Mouse (Mus musculus): ENCODE results near the gene Tnnt1. TPM values are rescaled to one million over a fixed set of nuclear protein-coding genes. Genes with fewer than 3 reads are reported as not detected.

Gene Tnnt1
- polyA plus RNA-seq, 1 experiment from 2014 or later = 3.6 TPM

DNA sequence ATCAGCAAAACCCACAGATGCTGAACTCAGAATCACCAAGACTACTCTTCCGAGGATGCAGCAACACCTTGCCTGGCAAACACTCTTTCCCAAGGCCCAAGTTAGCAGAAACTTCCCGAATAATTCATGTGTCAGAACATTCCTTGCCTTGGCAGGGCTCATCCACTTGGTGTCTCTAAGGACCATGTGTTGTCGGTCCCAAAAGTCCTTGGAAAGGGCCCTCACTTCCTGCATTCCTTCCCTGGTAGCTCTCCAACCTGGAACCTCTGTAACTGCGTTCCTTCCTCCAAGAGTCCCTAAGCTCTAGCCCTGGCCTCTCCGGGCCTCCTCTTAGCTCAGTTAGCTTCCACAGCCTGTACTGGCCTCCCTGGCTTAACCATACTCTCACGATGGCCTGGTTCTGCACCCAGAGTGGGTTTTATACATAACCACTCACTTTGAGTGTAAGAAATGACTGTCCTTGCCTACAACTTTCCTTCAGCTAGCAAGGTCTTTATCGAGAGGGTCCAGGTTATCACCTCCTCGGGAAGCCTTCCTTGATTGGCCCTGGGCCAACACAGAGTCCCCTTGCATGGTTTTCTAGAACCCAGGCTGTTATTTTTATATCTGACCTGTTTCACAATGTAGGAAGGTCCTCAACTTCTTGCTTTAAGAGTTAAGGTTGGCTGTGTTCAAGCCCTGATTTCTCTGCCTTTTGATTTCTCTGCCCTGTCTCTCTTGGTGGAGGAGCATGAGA, 4.5 kb downstream of the Tnnt1 start:
- WGBS = 80% methylated on average over 8 of the region's 8 CpGs
- no peaks in the 10 kb centered on the region for H3K9me3 ChIP-seq (replicated peaks; ENCODE audit: control insufficient read depth, low read length, poor library complexity, severe bottlenecking)
- H3K4me2 ChIP-seq (ENCODE audit: low read length) = no peak overlapping the region
- H3K27ac ChIP-seq (ENCODE audit: low read length) = no peak overlapping the region
- ATAC-seq = no peak
- no peak overlapping the region for H3K4me3 ChIP-seq (ENCODE audit: low read depth, low read length)
- no peaks in the 10 kb centered on the region for H3K36me3 ChIP-seq (ENCODE audit: control insufficient read depth, insufficient read depth, low read length)
- H3K4me1 ChIP-seq (ENCODE audit: control insufficient read depth, insufficient read depth, low read length) = no peaks in the 10 kb centered on the region
- no peaks in the 10 kb centered on the region for H3K27me3 ChIP-seq (ENCODE audit: control insufficient read depth, insufficient read depth, low read depth, low read length)
- H3K9ac ChIP-seq (ENCODE audit: low read depth, low read length) = no peak overlapping the region

DNA sequence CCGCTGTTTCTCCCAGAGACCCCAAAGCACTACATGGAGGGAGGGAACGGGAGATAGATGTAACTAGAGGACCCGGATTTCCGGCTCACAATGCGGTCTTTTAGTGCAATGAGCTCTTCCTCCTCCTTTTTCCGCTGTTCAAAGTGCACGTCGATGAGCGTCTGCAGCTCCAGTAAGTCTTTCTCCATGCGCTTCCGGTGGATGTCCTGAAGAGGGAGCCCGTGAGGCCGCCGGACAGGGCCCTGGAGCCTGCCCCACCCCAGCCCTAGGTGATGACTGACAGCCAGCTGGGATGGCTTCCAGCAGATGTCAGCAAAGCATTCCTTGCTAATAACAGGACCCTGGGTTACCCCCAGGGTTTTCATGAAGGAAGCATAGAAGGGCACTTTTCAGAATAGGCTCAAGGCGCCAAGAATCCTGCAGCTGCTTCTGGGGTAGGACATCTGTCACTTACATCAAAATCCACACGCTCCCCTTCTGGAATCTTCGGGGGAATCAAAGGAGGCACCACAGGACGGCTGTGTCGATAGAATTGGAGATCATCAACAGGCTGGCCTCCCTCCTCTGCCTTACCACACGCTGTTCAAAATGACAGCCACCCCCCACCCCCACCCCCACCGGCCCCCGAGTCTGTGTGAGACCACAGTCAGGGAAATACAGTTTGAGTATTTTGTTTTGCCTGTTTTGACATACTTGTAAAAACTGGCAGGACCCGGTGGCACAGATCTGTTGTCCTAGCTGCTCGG, 6.1 kb downstream of the Tnnt1 start:
- H3K4me1 ChIP-seq (ENCODE audit: control insufficient read depth, insufficient read depth, low read length) = no peaks in the 10 kb centered on the region
- no peak overlapping the region for H3K27ac ChIP-seq (ENCODE audit: low read length)
- WGBS = 11% methylated on average over 24 of the region's 24 CpGs
- H3K27me3 ChIP-seq (ENCODE audit: control insufficient read depth, insufficient read depth, low read depth, low read length) = no peaks in the 10 kb centered on the region
- peak; percentile 57 for ATAC-seq
- no peaks in the 10 kb centered on the region for H3K36me3 ChIP-seq (ENCODE audit: control insufficient read depth, insufficient read depth, low read length)
- H3K9me3 ChIP-seq (replicated peaks; ENCODE audit: control insufficient read depth, low read length, poor library complexity, severe bottlenecking) = no peaks in the 10 kb centered on the region
- H3K4me3 ChIP-seq (ENCODE audit: low read depth, low read length) = no peak overlapping the region
- H3K9ac ChIP-seq (ENCODE audit: low read depth, low read length) = no peak overlapping the region
- H3K4me2 ChIP-seq (ENCODE audit: low read length) = no peak overlapping the region; the same call in 1 of the 2 replicates

DNA sequence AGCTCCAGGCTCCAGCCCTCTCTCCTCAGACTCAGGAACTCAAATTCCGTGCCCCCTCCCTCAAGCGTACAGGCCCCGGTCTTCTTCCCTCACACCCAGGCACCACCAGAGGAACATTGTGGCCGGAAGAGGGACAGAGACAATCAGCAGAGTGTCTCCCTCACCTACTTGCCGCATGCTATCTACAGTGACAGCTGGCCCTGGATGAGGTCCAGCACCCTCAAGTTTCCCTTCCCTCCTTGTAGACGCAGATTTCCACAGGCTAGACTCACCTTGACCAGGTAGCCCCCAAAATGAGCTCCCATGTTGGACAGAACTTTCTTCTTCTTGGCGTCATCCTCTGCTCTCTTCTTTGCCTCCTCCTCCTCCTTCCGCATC, 7.5 kb downstream of the Tnnt1 start:
- Histone ChIP-seq H3K4me1 (ENCODE audit: control insufficient read depth, insufficient read depth, low read length) (no peaks in the 10 kb centered on the region), H3K27ac (ENCODE audit: low read length) (no peak overlapping the region), H3K27me3 (ENCODE audit: control insufficient read depth, insufficient read depth, low read depth, low read length) (no peaks in the 10 kb centered on the region), H3K4me2 (ENCODE audit: low read length) (no peak overlapping the region), H3K9ac (ENCODE audit: low read depth, low read length) (no peak overlapping the region), H3K36me3 (ENCODE audit: control insufficient read depth, insufficient read depth, low read length) (no peaks in the 10 kb centered on the region), H3K4me3 (ENCODE audit: low read depth, low read length) (no peak overlapping the region), H3K9me3 (replicated peaks; ENCODE audit: control insufficient read depth, low read length, poor library complexity, severe bottlenecking) (no peaks in the 10 kb centered on the region)
- ATAC-seq = no peak
- WGBS = 91% methylated on average over 8 of the region's 8 CpGs

DNA sequence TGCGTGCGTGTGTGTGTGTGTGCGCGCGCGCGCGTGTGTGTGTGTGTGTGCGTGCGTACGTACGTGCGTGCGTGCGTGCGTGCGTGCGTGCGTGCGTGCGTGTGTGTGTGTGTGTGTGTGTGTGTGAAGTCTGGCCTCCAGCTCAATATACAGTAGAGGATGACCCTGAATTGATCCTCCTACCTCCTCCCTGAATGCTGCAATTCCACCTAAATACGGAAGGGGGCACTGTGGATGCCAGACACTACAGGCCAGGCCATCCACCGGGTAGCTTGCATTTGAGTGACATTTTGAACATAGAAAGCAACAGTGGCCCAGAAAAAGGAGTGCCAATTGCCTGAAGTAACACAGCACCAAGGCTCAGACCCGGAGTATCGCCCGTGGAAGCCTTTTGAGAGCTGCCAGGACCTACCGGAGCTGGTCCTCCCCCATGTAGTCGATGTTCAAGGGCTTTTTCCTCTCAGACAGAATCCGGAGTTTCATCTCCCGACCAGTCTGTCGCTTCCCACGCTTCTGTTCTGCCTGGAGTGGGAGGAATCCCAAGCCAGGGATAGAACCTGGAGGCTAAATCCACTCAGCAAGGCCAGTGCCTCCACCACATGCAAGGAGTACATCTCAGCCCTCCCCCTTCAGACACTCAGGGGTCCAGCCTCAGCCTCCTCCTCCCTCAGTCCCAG, 8.0 kb downstream of the Tnnt1 start:
- no peaks in the 10 kb centered on the region for H3K4me1 ChIP-seq (ENCODE audit: control insufficient read depth, insufficient read depth, low read length)
- no peaks in the 10 kb centered on the region for H3K27me3 ChIP-seq (ENCODE audit: control insufficient read depth, insufficient read depth, low read depth, low read length)
- H3K9me3 ChIP-seq (replicated peaks; ENCODE audit: control insufficient read depth, low read length, poor library complexity, severe bottlenecking) = no peaks in the 10 kb centered on the region
- no peaks in the 10 kb centered on the region for H3K36me3 ChIP-seq (ENCODE audit: control insufficient read depth, insufficient read depth, low read length)
- no peak overlapping the region for H3K9ac ChIP-seq (ENCODE audit: low read depth, low read length)
- H3K4me3 ChIP-seq (ENCODE audit: low read depth, low read length) = no peak overlapping the region
- WGBS = 82% methylated on average over 30 of the region's 32 CpGs
- H3K27ac ChIP-seq (ENCODE audit: low read length) = no peak overlapping the region
- no peak for ATAC-seq
- H3K4me2 ChIP-seq (ENCODE audit: low read length) = no peak overlapping the region

DNA sequence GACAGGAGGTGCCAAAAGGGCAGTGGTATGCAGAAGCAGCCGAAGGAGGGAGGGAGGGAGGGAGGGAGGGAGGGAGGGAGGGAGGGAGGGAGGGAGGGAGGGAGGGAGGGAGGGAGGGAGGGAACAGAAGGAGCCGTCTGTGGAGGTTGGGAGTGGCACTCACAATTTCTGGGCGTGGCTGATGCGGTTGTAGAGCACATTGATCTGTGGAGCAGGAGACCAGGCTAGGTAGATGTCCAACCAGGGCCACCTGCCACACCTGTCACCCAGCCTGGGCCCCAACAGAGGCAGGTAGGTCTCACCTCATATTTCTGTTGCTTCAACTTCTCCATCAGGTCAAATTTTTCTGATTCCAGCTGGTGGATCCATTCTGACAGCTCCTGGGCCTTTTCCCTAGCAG, 9.0 kb downstream of the Tnnt1 start:
- Histone ChIP-seq H3K4me3 (ENCODE audit: low read depth, low read length) (no peak overlapping the region), H3K4me2 (ENCODE audit: low read length) (no peak overlapping the region), H3K9ac (ENCODE audit: low read depth, low read length) (no peak overlapping the region), H3K27ac (ENCODE audit: low read length) (no peak overlapping the region), H3K9me3 (replicated peaks; ENCODE audit: control insufficient read depth, low read length, poor library complexity, severe bottlenecking) (no peaks in the 10 kb centered on the region), H3K4me1 (ENCODE audit: control insufficient read depth, insufficient read depth, low read length) (0 out of 2 replicates have a peak, but pooled peaks cover 4% of the 10 kb centered on the region), H3K27me3 (ENCODE audit: control insufficient read depth, insufficient read depth, low read depth, low read length) (no peaks in the 10 kb centered on the region), H3K36me3 (ENCODE audit: control insufficient read depth, insufficient read depth, low read length) (no peaks in the 10 kb centered on the region)
- no peak for ATAC-seq
- WGBS = 65% methylated on average over 3 of the region's 4 CpGs

DNA sequence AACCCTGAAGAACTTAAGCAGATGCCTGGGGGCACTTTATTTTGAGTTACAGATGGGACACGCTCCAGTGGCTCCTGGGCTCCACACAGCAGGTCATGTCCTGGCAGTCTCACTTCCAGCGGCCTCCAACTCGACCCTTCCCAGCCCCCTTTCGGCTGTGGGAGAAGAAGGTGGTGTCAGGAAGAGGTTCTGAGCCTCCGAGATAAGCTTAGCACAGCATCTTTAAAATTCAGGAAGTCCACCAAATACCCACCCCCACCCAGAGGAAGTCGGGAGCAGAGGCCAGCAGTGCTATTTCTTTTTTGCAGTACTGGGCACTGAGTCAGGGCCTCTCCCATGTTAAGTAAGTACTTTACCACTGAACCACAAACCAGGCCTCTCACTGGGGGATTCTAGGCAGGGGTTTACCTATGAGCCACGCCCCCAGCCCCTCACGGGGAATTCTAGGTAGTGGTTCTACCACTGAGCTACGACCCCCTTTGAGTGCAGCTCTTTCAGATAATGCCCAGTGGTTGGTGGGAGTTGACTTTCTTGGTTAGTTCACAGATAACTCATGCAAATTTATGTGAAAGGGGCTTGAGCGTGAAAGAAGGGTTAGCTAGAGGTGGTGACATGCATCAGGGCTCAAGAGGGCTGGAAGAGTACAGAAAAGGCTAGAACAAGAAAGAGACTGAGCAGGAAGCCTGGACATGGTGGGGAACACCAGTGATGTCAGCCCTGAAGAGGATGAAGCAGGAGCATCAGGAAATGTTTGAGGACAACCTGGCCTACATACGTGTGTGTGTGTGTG, 11.3 kb downstream of the Tnnt1 start:
- no peak for ATAC-seq
- H3K4me2 ChIP-seq (ENCODE audit: low read length) = no peak overlapping the region
- H3K27ac ChIP-seq (ENCODE audit: low read length) = no peak overlapping the region
- H3K4me1 ChIP-seq (ENCODE audit: control insufficient read depth, insufficient read depth, low read length) = peaks cover 13% of the 10 kb centered on the region
- H3K9me3 ChIP-seq (replicated peaks; ENCODE audit: control insufficient read depth, low read length, poor library complexity, severe bottlenecking) = no peaks in the 10 kb centered on the region
- 64% methylated on average over 11 of the region's 11 CpGs for WGBS
- H3K9ac ChIP-seq (ENCODE audit: low read depth, low read length) = no peak overlapping the region
- H3K27me3 ChIP-seq (ENCODE audit: control insufficient read depth, insufficient read depth, low read depth, low read length) = no peaks in the 10 kb centered on the region
- no peaks in the 10 kb centered on the region for H3K36me3 ChIP-seq (ENCODE audit: control insufficient read depth, insufficient read depth, low read length)
- H3K4me3 ChIP-seq (ENCODE audit: low read depth, low read length) = no peak overlapping the region

DNA sequence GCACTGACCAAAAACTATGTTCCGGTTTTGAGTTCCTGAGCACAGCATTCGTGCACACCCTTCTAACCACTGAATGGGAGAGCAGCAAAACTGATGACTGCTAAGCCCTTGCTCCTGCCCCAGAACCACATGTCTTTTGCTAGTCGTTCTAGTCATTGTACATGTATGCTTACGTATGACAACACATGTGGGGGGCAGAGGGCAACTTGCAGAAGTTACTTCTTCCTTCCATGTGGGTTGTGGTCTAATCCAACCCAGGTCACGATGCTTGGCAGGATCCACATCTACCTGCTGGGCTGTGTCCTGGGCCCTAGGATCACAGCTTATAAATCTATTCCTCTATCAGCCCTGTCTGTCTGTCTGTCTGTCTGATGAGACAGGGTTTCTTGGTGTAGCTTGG, 12.3 kb downstream of the Tnnt1 start:
- ATAC-seq = no peak
- 85% methylated on average over 5 of the region's 5 CpGs for WGBS
- Histone ChIP-seq H3K9me3 (replicated peaks; ENCODE audit: control insufficient read depth, low read length, poor library complexity, severe bottlenecking) (no peaks in the 10 kb centered on the region), H3K36me3 (ENCODE audit: control insufficient read depth, insufficient read depth, low read length) (no peaks in the 10 kb centered on the region), H3K4me1 (ENCODE audit: control insufficient read depth, insufficient read depth, low read length) (peaks cover 23% of the 10 kb centered on the region), H3K4me2 (ENCODE audit: low read length) (no peak overlapping the region), H3K4me3 (ENCODE audit: low read depth, low read length) (no peak overlapping the region), H3K27ac (ENCODE audit: low read length) (no peak overlapping the region), H3K9ac (ENCODE audit: low read depth, low read length) (no peak overlapping the region), H3K27me3 (ENCODE audit: control insufficient read depth, insufficient read depth, low read depth, low read length) (no peaks in the 10 kb centered on the region)

DNA sequence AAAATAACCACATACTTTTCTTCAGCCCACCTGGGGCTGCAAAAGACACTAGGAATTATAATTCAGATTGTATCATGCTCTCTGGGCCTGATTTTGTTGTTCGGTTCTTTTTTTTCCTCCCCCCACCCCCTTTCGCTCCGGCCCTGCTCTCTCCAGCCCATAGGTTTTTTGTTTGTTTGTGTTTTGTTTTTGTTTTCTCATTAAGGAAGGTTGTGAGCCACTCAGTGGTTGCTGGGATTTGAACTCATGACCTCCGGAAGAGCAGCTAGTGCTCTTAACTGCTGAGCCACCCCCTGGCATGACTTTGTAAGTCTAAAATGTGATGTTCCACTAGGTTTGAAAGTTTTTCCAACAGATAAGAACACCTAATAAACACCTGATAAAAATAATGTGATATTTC, 13.1 kb downstream of the Tnnt1 start:
- no peaks in the 10 kb centered on the region for H3K9me3 ChIP-seq (replicated peaks; ENCODE audit: control insufficient read depth, low read length, poor library complexity, severe bottlenecking)
- no peak for ATAC-seq
- H3K4me2 ChIP-seq (ENCODE audit: low read length) = no peak overlapping the region
- H3K4me3 ChIP-seq (ENCODE audit: low read depth, low read length) = no peak overlapping the region
- no peaks in the 10 kb centered on the region for H3K36me3 ChIP-seq (ENCODE audit: control insufficient read depth, insufficient read depth, low read length)
- no peaks in the 10 kb centered on the region for H3K27me3 ChIP-seq (ENCODE audit: control insufficient read depth, insufficient read depth, low read depth, low read length)
- no peak overlapping the region for H3K27ac ChIP-seq (ENCODE audit: low read length)
- H3K9ac ChIP-seq (ENCODE audit: low read depth, low read length) = no peak overlapping the region
- 74% methylated on average over 4 of the region's 4 CpGs for WGBS
- H3K4me1 ChIP-seq (ENCODE audit: control insufficient read depth, insufficient read depth, low read length) = peaks cover 31% of the 10 kb centered on the region

Measured in midbrain, embryonic 16.5 days (tissue).